Mouse (Mus musculus): Measurements from ENCODE around the gene Gchfr. TPM values are rescaled to one million over a fixed set of nuclear protein-coding genes. Genes with fewer than 3 reads are reported as not detected.

Gchfr gene
- polyA plus RNA-seq, 1 experiment, result 16.3 TPM

DNA sequence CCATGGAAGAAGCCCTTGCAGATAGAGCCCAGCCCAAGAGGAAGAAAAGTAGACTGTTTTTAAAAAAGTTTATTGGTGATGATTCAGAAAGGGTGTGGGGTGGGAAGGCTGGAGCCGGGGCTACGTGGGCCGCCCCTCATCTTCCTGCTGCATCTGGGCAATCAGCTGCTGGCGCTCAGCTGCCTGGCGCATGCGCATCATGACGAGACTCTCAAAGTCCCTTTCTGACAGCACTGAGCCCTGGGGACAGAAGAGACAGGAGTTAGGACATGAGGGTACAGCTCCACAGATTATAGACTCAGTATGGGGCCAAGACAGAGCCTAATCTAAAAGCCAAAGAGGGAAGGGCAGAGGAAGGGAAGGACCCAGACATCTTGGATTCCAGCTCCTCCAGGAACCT lies 4.9 kb downstream of the Gchfr start:
- H3K4me1 ChIP-seq (replicated peaks; ENCODE audit: control insufficient read depth, insufficient read depth, low read length), result peaks cover 6% of the 10 kb centered on the region; the same call in 1 of the 2 replicates
- H3K4me3 ChIP-seq (ENCODE audit: control insufficient read depth, insufficient read depth, low read length), result no peak overlapping the region
- WGBS, result 95% methylated on average over 7 of the region's 7 CpGs

DNA sequence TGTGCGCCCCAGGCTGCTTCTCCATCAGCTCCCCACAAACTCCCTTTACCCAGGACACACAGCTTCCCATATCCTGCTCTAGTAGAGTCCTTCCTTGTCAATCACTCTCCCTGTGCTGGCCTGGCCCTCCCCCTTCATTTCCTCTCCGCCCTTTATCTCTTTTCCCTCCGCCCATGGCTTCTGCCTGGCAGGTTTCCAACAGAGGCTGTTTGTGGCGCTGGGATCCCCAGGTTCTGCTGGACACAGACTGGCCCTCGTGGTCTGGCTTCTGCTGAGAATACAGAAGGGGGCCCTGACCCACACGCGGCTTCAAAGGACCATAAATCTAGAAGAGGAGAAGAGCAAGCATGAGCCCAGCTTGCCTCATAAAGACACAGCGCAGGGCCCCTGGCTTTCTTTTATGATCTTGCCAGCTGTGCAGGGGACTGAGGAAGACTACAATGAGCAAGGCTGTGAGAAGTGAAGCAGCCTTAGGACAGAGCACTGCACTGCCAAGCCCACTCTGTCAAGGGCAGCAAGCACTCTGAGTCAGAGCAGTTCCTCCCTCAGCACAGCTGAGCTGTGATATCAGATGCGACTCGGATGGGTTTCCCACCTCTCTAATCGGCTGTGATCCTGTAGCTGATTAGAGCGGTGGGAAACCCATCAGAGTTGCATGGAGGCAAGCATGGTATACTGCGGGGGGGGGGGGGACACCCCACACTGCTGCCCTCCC lies 5.4 kb downstream of the Gchfr start:
- Histone ChIP-seq H3K27me3 (ENCODE audit: control insufficient read depth, insufficient read depth, low read length) (no peaks in the 10 kb centered on the region; the same call in 1 of the 2 replicates), H3K4me1 (replicated peaks; ENCODE audit: control insufficient read depth, insufficient read depth, low read length) (no peaks in the 10 kb centered on the region), H3K27ac (ENCODE audit: control insufficient read depth, insufficient read depth, low read length) (no peak overlapping the region), H3K36me3 (ENCODE audit: control insufficient read depth, insufficient read depth, low read length) (no peaks in the 10 kb centered on the region), H3K4me3 (ENCODE audit: control insufficient read depth, insufficient read depth, low read length) (no peak overlapping the region)
- 54% methylated on average over 13 of the region's 13 CpGs for WGBS
- no peak for DNase-seq
- TF ChIP-seq CTCF (IDR thresholded peaks at IDR 0.05; ENCODE audit: borderline replicate concordance, control insufficient read depth, extremely low read depth, insufficient read depth, low read length, poor library complexity), result no peak
- no peak for TF ChIP-seq POLR2A (IDR thresholded peaks at IDR 0.05; ENCODE audit: control insufficient read depth, extremely low read depth, insufficient read depth, low read length, poor library complexity)

More for the DNA sequence above, 4.9 kb downstream of the Gchfr start:
- TF ChIP-seq POLR2A (IDR thresholded peaks at IDR 0.05; ENCODE audit: control insufficient read depth, extremely low read depth, insufficient read depth, low read length, poor library complexity) (no peak), CTCF (IDR thresholded peaks at IDR 0.05; ENCODE audit: borderline replicate concordance, control insufficient read depth, extremely low read depth, insufficient read depth, low read length, poor library complexity) (no peak)
- Histone ChIP-seq H3K27ac (ENCODE audit: control insufficient read depth, insufficient read depth, low read length) (no peak overlapping the region), H3K27me3 (ENCODE audit: control insufficient read depth, insufficient read depth, low read length) (peaks cover 6% of the 10 kb centered on the region; the same call in 1 of the 2 replicates), H3K36me3 (ENCODE audit: control insufficient read depth, insufficient read depth, low read length) (no peaks in the 10 kb centered on the region)
- no peak for DNase-seq

DNA sequence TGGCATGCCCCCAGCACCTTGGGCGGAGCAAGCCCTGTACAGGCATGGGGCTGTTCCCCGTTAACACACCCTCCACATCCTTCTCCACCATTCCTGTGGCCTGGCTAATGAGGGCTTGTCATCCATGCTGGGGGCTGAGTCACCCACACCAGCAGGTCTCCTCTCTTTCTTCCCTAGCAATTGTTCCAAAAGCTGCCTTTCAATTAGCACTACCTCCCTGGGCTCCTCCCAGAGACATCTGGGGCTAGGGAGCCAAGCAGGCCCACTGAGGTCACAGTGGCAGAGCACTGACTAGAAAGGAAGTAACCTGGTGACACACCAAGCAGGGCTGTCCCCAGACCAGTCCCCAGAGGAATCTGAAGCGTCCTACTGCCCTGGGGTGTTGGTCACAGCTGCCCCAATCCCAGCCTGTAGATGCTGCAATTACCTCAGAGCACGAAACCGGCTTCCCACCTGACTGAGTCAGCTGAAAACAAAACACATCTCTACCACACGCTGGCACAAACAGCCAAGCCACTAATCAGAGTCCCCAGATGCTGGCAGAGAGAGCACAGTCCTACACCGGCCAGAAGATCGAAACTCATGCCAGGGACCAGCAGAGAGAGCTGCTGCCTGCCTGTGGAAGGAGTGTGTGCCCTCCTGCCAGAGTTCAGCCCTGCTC lies 6.5 kb downstream of the Gchfr start, which contains the start of gene Gm14137:
Gm14137 (plus strand) TSS at position 519 of the 661 bp plus-strand sequence.
- Histone ChIP-seq H3K27ac (ENCODE audit: control insufficient read depth, insufficient read depth, low read length) (no peak within 1 kb of the TSS), H3K4me1 (replicated peaks; ENCODE audit: control insufficient read depth, insufficient read depth, low read length) (no peaks in the 10 kb centered on the region)
- TF ChIP-seq CTCF (IDR thresholded peaks at IDR 0.05; ENCODE audit: borderline replicate concordance, control insufficient read depth, extremely low read depth, insufficient read depth, low read length, poor library complexity) (no peak), POLR2A (IDR thresholded peaks at IDR 0.05; ENCODE audit: control insufficient read depth, extremely low read depth, insufficient read depth, low read length, poor library complexity) (no peak)

DNA sequence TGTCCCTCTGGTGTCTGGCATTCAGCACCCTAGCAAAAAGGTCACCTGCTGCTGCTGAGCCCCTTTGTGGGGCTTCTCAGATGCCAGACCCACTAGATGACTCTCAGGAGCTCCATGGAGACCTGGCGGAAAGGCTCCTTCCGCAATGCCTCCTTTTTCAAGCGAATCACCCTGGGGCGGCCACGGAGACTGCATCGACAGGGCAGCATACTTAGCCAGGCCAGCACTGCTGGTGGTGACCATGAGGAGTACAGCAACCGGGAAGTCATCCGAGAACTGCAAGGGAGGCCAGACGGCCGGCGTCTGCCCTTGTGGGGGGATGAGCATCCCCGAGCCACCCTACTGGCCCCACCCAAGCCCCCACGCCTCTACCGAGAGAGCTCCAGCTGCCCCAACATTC lies 7.3 kb downstream of the Gchfr start:
- TF ChIP-seq CTCF (IDR thresholded peaks at IDR 0.05; ENCODE audit: borderline replicate concordance, control insufficient read depth, extremely low read depth, insufficient read depth, low read length, poor library complexity), result no peak
- no peak for TF ChIP-seq POLR2A (IDR thresholded peaks at IDR 0.05; ENCODE audit: control insufficient read depth, extremely low read depth, insufficient read depth, low read length, poor library complexity)
- H3K27ac ChIP-seq (ENCODE audit: control insufficient read depth, insufficient read depth, low read length), result no peak overlapping the region
- no peak for DNase-seq
- H3K4me3 ChIP-seq (ENCODE audit: control insufficient read depth, insufficient read depth, low read length), result no peak overlapping the region
- no peaks in the 10 kb centered on the region for H3K4me1 ChIP-seq (replicated peaks; ENCODE audit: control insufficient read depth, insufficient read depth, low read length)
- WGBS, result 96% methylated on average over 14 of the region's 14 CpGs
- H3K36me3 ChIP-seq (ENCODE audit: control insufficient read depth, insufficient read depth, low read length), result no peaks in the 10 kb centered on the region
- H3K27me3 ChIP-seq (ENCODE audit: control insufficient read depth, insufficient read depth, low read length), result no peaks in the 10 kb centered on the region

More for the DNA sequence above, 6.5 kb downstream of the Gchfr start, which contains the start of gene Gm14137:
- Histone ChIP-seq H3K4me3 (ENCODE audit: control insufficient read depth, insufficient read depth, low read length) (no peak within 1 kb of the TSS), H3K27me3 (ENCODE audit: control insufficient read depth, insufficient read depth, low read length) (no peaks in the 10 kb centered on the region), H3K36me3 (ENCODE audit: control insufficient read depth, insufficient read depth, low read length) (no peaks in the 10 kb centered on the region)
- no peak for DNase-seq
- WGBS, result 94% methylated on average over 8 of the region's 8 CpGs

DNA sequence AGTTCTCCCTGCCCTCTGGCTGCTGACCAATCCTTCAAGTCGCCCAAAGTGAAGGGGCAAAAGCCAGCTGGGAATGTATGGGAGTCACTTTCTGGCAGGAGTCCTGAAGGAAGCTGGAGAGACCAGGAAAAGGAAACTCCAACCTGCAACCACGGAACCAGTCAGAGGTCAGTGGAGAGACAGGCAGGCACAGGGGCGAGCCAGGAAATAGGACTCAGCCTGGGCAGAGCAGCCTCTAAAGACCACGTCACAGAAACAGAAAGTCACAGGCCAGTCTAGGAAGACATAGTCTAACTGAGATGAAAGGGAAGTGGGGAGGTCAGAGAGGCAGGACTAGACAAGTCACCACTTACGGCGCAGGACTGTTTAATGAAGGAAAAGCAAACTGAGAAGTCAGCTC lies 8.0 kb downstream of the Gchfr start:
- Histone ChIP-seq H3K4me3 (ENCODE audit: control insufficient read depth, insufficient read depth, low read length) (no peak overlapping the region), H3K27me3 (ENCODE audit: control insufficient read depth, insufficient read depth, low read length) (no peaks in the 10 kb centered on the region), H3K27ac (ENCODE audit: control insufficient read depth, insufficient read depth, low read length) (no peak overlapping the region), H3K36me3 (ENCODE audit: control insufficient read depth, insufficient read depth, low read length) (peaks cover 5% of the 10 kb centered on the region; the same call in 1 of the 2 replicates), H3K4me1 (replicated peaks; ENCODE audit: control insufficient read depth, insufficient read depth, low read length) (no peaks in the 10 kb centered on the region)
- WGBS, result 79% methylated on average over 6 of the region's 6 CpGs
- no peak for DNase-seq
- no peak for TF ChIP-seq POLR2A (IDR thresholded peaks at IDR 0.05; ENCODE audit: control insufficient read depth, extremely low read depth, insufficient read depth, low read length, poor library complexity)
- no peak for TF ChIP-seq CTCF (IDR thresholded peaks at IDR 0.05; ENCODE audit: borderline replicate concordance, control insufficient read depth, extremely low read depth, insufficient read depth, low read length, poor library complexity)

DNA sequence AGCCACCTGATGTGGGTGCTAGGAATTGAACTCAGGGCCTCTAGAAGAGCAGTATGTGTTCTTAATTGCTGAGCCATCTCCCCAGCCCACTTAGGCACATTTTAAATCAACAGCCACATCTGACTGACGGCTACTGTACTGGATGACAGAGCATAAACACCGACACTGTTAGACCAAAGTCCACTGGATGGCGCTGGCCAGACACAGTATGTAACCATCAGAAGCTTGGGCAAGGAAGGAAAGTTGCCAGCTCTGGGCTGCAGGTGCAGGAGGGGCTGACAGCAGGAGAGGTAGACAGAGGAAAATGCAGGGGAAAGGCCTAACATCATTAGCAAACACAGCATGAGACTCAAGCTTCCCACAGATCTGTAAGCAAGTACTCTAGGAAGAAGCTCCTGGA lies 9.2 kb downstream of the Gchfr start:
- no peak overlapping the region for H3K4me3 ChIP-seq (ENCODE audit: control insufficient read depth, insufficient read depth, low read length)
- TF ChIP-seq POLR2A (IDR thresholded peaks at IDR 0.05; ENCODE audit: control insufficient read depth, extremely low read depth, insufficient read depth, low read length, poor library complexity) (no peak), CTCF (IDR thresholded peaks at IDR 0.05; ENCODE audit: borderline replicate concordance, control insufficient read depth, extremely low read depth, insufficient read depth, low read length, poor library complexity) (no peak)
- H3K4me1 ChIP-seq (replicated peaks; ENCODE audit: control insufficient read depth, insufficient read depth, low read length), result no peaks in the 10 kb centered on the region
- peaks cover 5% of the 10 kb centered on the region; the same call in 1 of the 2 replicates for H3K36me3 ChIP-seq (ENCODE audit: control insufficient read depth, insufficient read depth, low read length)
- DNase-seq, result no peak
- WGBS, result 93% methylated on average over 3 of the region's 3 CpGs
- H3K27me3 ChIP-seq (ENCODE audit: control insufficient read depth, insufficient read depth, low read length), result no peaks in the 10 kb centered on the region
- no peak overlapping the region for H3K27ac ChIP-seq (ENCODE audit: control insufficient read depth, insufficient read depth, low read length)
